Mouse (Mus musculus) hindbrain, embryonic 14.5 days (tissue): ENCODE data around the gene Mthfd2. TPM values are rescaled to one million over a fixed set of nuclear protein-coding genes. Genes with fewer than 3 reads are reported as not detected.

ENCODE experiments used
- ATAC-seq: fragments of 200-750 bp; cut with Nextera tagmentation; 2 replicates; pipeline ENCODE4 v1.8.0; 2017; ENCODE audit warnings: moderate number of reproducible peaks, mild to moderate bottlenecking, moderate TSS enrichment, moderate library complexity; ENCODE audit not compliant: low FRiP score
- DNase-seq: peaks from one replicate; pipeline ENCODE4 v3.0.0-alpha.2; 2015; ENCODE audit warnings: low spot score
- H3K27ac ChIP-seq: fragments of 300-500 bp; sonication (generic); 2 replicates; pipeline ENCODE4 v1.5.1; 2014; ENCODE audit warnings: mild to moderate bottlenecking, moderate library complexity
- H3K27me3 ChIP-seq: fragments of 300-500 bp; sonication (generic); 2 replicates; pipeline ENCODE4 v1.6.1; 2014; ENCODE audit warnings: mild to moderate bottlenecking, low read length, mixed read lengths; ENCODE audit not compliant: control insufficient read depth, insufficient read depth
- H3K36me3 ChIP-seq: fragments of 300-500 bp; sonication (generic); replicated peaks from 2 replicates; pipeline ENCODE4 v1.6.1; 2014; ENCODE audit not compliant: control insufficient read depth, insufficient read depth
- H3K4me1 ChIP-seq: fragments of 300-500 bp; sonication (generic); replicated peaks from 2 replicates; pipeline ENCODE4 v1.6.1; 2014; ENCODE audit warnings: antibody characterized with exemption, low read length, mixed read lengths; ENCODE audit not compliant: control insufficient read depth, insufficient read depth
- H3K4me2 ChIP-seq: fragments of 300-500 bp; sonication (generic); replicated peaks from 2 replicates; pipeline ENCODE4 v1.6.1; 2014; ENCODE audit warnings: mild to moderate bottlenecking, moderate library complexity
- H3K4me3 ChIP-seq: fragments of 300-500 bp; sonication (generic); replicated peaks from 2 replicates; pipeline ENCODE4 v1.5.1; 2014; ENCODE audit warnings: mild to moderate bottlenecking, low read length
- H3K9ac ChIP-seq: fragments of 300-500 bp; sonication (generic); 2 replicates; pipeline ENCODE4 v1.6.1; 2014
- H3K9me3 ChIP-seq: fragments of 300-500 bp; sonication (generic); 2 replicates; pipeline ENCODE4 v1.6.1; 2016; ENCODE audit warnings: low read length; ENCODE audit not compliant: control insufficient read depth
- WGBS: fragments of 180-500 bp; shearing (Covaris S2); extraction: QIAGEN DNeasy Blood & Tissue Kit; methylation state at CpG from one replicate; pipeline ENCODE4 v1.1.7; 2014; 5-methylcytosine and 5-hydroxymethylcytosine counted together
- polyA plus RNA-seq: library from polyadenylated mRNA; unstranded; fragments of >200 nt; fragmentation: Nextera tagmentation; extraction: Ambion mirVana; gene quantifications from 2 replicates; pipeline ENCODE4 v1.2.1, GENCODE M21; 2014

Gene Mthfd2
- polyA plus RNA-seq, 1 experiment from 2014 or later: 30.4 TPM

- 92% methylated on average over 1 of the region's 1 CpGs for WGBS
- ATAC-seq: no peak
- no peak overlapping the region for H3K4me2 ChIP-seq
- H3K36me3 ChIP-seq: no peaks in the 10 kb centered on the region
- no peak for DNase-seq
- H3K9me3 ChIP-seq: no peaks in the 10 kb centered on the region
- H3K9ac ChIP-seq: no peak overlapping the region
- no peak overlapping the region for H3K27ac ChIP-seq
- H3K27me3 ChIP-seq: no peaks in the 10 kb centered on the region
- no peaks in the 10 kb centered on the region; the same call in 1 of the 2 replicates for H3K4me1 ChIP-seq
- H3K4me3 ChIP-seq: no peak overlapping the region
Observed at GRCm38 (mm10) chr6:83264516-83264915, 61.2 kb downstream of the Mthfd2 start.

Other genes with a start within 250 kb of the Mthfd2 start
- 36.3 and 36.7 TPM in 2 replicates for gene Pcgf1, start 248.0 kb downstream of the Mthfd2 start, polyA plus RNA-seq
- gene Lbx2, start 239.5 kb downstream of the Mthfd2 start, polyA plus RNA-seq: not detected in 2 replicates
- 3.5 and 4.2 TPM in 2 replicates for gene Ccdc142, start 224.3 kb downstream of the Mthfd2 start, polyA plus RNA-seq
- 4.9 and 5.3 TPM in 2 replicates for gene Gm42688, start 224.3 kb downstream of the Mthfd2 start, polyA plus RNA-seq
- 110 and 129 TPM in 2 replicates for gene Mrpl53, start 216.9 kb downstream of the Mthfd2 start, polyA plus RNA-seq
- gene Mogs, start 210.4 kb downstream of the Mthfd2 start, polyA plus RNA-seq: 23.9 and 24.0 TPM in 2 replicates
- gene Wbp1, start 204.3 kb downstream of the Mthfd2 start, polyA plus RNA-seq: 114 and 134 TPM in 2 replicates
- gene Ino80b, start 200.5 kb downstream of the Mthfd2 start, polyA plus RNA-seq: 15.4 and 15.8 TPM in 2 replicates
- gene Rtkn, start 190.4 kb downstream of the Mthfd2 start, polyA plus RNA-seq: 8.9 and 9.8 TPM in 2 replicates
- gene Wdr54, start 169.5 kb downstream of the Mthfd2 start, polyA plus RNA-seq: 17.8 and 18.0 TPM in 2 replicates
- 7.1 and 7.5 TPM in 2 replicates for gene 1700003E16Rik, start 169.5 kb downstream of the Mthfd2 start, polyA plus RNA-seq
- 147 and 155 TPM in 2 replicates for gene Dctn1, start 160.0 kb downstream of the Mthfd2 start, polyA plus RNA-seq
- gene Slc4a5, start 106.1 kb downstream of the Mthfd2 start, polyA plus RNA-seq: 3.5 and 4.8 TPM in 2 replicates
- 27.8 and 30.6 TPM in 2 replicates for gene Mob1a, start 108 bp upstream of the Mthfd2 start, polyA plus RNA-seq
- 60.3 and 61.5 TPM in 2 replicates for gene Bola3, start 23.2 kb upstream of the Mthfd2 start, polyA plus RNA-seq
- gene Tet3, start 133.2 kb upstream of the Mthfd2 start, polyA plus RNA-seq: 43.6 and 52.2 TPM in 2 replicates
- 68.8 and 69.2 TPM in 2 replicates for gene Dguok, start 181.1 kb upstream of the Mthfd2 start, polyA plus RNA-seq
- gene Actg2, start 210.4 kb upstream of the Mthfd2 start, polyA plus RNA-seq: 2.6 and 3.3 TPM in 2 replicates
- gene Stambp, start 246.8 kb upstream of the Mthfd2 start, polyA plus RNA-seq: 59.4 and 63.6 TPM in 2 replicates